Mouse (Mus musculus): ENCODE data around the gene 9130213A22Rik.

DNA sequence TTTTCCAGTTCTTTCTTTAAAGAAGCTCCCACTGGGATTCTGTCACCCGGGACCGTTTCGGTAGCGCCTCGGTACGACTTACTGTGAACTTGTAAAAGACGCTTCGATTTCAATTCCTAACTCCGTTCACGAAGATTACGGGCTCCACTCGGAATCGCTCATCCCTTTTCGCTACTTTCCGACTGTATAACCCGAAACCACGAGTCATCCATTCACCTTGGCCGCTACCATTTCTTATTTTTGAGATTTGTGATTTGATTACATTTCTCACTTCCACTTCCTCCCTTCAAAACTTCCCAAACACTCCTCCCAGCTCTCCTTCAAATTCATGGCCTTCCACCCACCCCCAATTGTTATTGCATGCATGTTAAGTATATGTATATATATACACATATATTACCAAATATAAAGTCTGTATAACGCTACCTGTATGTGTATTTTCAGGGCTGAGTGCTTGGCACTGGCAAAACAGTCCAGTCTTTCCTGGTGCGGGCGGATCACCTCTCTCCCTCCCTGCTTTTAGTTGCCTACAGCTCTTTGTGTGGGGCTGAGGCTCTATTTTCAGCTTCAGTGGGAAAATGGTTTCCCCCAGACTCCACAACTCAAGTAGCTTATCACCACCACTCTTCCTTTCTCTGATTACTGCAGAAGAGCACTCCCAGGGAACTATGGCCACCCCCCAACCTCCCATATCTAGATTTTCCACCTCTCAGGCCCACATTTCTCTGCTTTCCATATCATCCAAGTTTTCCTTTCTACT is 11.2 kb downstream of the 9130213A22Rik start:
- no peak for TF ChIP-seq KAT2A (conservative IDR thresholded peaks at IDR 0.05; ENCODE audit: low read depth, low read length)
- TF ChIP-seq GATA1 (IDR thresholded peaks at IDR 0.05; ENCODE audit: low read depth, low read length), result no peak
- TF ChIP-seq CTCF (IDR thresholded peaks at IDR 0.05 in 2 of 3, conservative IDR thresholded peaks at IDR 0.05 in 1 of 3; ENCODE audit: control insufficient read depth in 1 of 3, insufficient read depth in 1 of 3, low read depth in 2 of 3, low read length in 3 of 3, poor library complexity in 1 of 3, severe bottlenecking in 1 of 3), result no peak
- TF ChIP-seq E2F4 (IDR thresholded peaks at IDR 0.05; ENCODE audit: borderline replicate concordance, low read depth, low read length), result no peak
- TF ChIP-seq JUND (IDR thresholded peaks at IDR 0.05; ENCODE audit: low read depth, low read length), result no peak
- no peak for TF ChIP-seq MYB (IDR thresholded peaks at IDR 0.05; ENCODE audit: low read depth, low read length)
- no peak for TF ChIP-seq ZC3H11A (IDR thresholded peaks at IDR 0.05; ENCODE audit: low read depth, low read length)

Measured in MEL (cell line).